Mouse (Mus musculus) midbrain, embryonic 12.5 days (tissue): Measurements from ENCODE around the gene Zeb2. TPM values are rescaled to one million over a fixed set of nuclear protein-coding genes. Genes with fewer than 3 reads are reported as not detected.

Source experiments
- ATAC-seq: fragments of 200-750 bp; cut with Nextera tagmentation; 2 replicates; pipeline ENCODE4 v1.8.0; 2017; ENCODE audit warnings: low read depth, moderate TSS enrichment, moderate library complexity; ENCODE audit not compliant: low FRiP score
- H3K27ac ChIP-seq: fragments of 300-500 bp; sonication (generic); replicated peaks from 2 replicates; pipeline ENCODE4 v1.5.1; 2016; ENCODE audit warnings: mild to moderate bottlenecking
- H3K27me3 ChIP-seq: fragments of 300-500 bp; sonication (generic); 2 replicates; pipeline ENCODE4 v1.6.1; 2016; ENCODE audit warnings: mild to moderate bottlenecking
- H3K36me3 ChIP-seq: fragments of 300-500 bp; sonication (generic); 2 replicates; pipeline ENCODE4 v1.6.1; 2016
- H3K4me1 ChIP-seq: fragments of 300-500 bp; sonication (generic); 2 replicates; pipeline ENCODE4 v1.6.1; 2016
- H3K4me2 ChIP-seq: fragments of 300-500 bp; sonication (generic); replicated peaks from 2 replicates; pipeline ENCODE4 v1.6.1; 2016; ENCODE audit warnings: mild to moderate bottlenecking, moderate library complexity
- H3K4me3 ChIP-seq: fragments of 300-500 bp; sonication (generic); 2 replicates; pipeline ENCODE4 v1.5.1; 2016; ENCODE audit warnings: mild to moderate bottlenecking
- H3K9ac ChIP-seq: fragments of 300-500 bp; sonication (generic); replicated peaks from 2 replicates; pipeline ENCODE4 v1.6.1; 2016; ENCODE audit warnings: mild to moderate bottlenecking, moderate library complexity
- H3K9me3 ChIP-seq: fragments of 300-500 bp; sonication (generic); 2 replicates; pipeline ENCODE4 v1.6.1; 2016; ENCODE audit warnings: mild to moderate bottlenecking
- WGBS: fragments of 180-500 bp; shearing (Covaris S2); methylation state at CpG from one replicate; pipeline ENCODE4 v1.1.7; 2016; 5-methylcytosine and 5-hydroxymethylcytosine counted together
- microRNA-seq: library from miRNA; unstranded; fragments of <30 nt; microRNA quantifications from one replicate; pipeline ENCODE4, GENCODE M21; 2017
- polyA plus RNA-seq: library from polyadenylated mRNA; unstranded; fragments of >200 nt; fragmentation: Nextera tagmentation; extraction: Ambion mirVana; gene quantifications from 2 replicates; pipeline ENCODE4 v1.2.1, GENCODE M21; 2016

The Zeb2 gene
- polyA plus RNA-seq, 1 experiment from 2014 or later = 68.7 TPM

DNA sequence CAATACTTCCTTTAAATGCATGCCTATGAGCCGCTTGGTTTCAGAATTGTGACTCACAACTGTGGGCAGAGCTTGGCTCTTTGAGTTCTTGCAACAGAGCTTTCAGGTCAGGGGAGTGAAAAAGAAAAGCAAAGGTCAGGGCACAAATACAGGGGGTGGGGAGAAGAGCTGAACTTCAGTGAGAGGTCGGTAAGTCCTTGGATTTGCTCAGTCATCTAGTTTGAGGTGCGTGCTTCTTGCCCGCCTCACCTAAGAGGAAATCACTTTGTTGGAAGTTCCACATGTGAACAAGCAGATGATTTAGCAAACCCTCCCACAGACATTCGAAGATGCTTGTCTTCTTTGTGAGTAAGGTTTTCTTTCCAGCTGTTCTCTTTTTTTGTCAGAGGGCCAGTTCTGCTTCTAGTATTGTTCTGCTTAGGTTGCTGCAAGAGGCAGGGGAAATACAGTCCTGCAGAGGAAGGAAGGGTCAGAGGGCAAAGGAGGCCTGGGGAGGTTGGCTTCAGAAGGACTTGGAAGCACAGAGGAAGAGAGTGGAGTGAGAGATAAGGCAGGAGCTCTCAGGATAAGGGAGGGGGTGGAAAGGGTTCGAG, 164.3 kb downstream of the Zeb2 start:
- Histone ChIP-seq H3K9me3 (no peaks in the 10 kb centered on the region), H3K36me3 (no peaks in the 10 kb centered on the region), H3K9ac (no peak overlapping the region), H3K4me2 (no peak overlapping the region), H3K4me1 (0 out of 2 replicates have a peak, but pooled peaks cover 6% of the 10 kb centered on the region), H3K4me3 (no peak overlapping the region), H3K27ac (no peak overlapping the region), H3K27me3 (no peaks in the 10 kb centered on the region)
- ATAC-seq = no peak
- WGBS = 23% methylated on average over 6 of the region's 6 CpGs

GRCm38 (mm10) chr2:44951651-44952213, 165.5 kb downstream of the Zeb2 start:
- ATAC-seq = no peak
- no peak overlapping the region for H3K9ac ChIP-seq
- H3K27ac ChIP-seq = no peak overlapping the region
- H3K4me2 ChIP-seq = no peak overlapping the region
- H3K4me1 ChIP-seq = 0 out of 2 replicates have a peak, but pooled peaks cover 6% of the 10 kb centered on the region
- 65% methylated on average over 4 of the region's 4 CpGs for WGBS
- H3K9me3 ChIP-seq = no peaks in the 10 kb centered on the region
- no peaks in the 10 kb centered on the region for H3K36me3 ChIP-seq
- no peaks in the 10 kb centered on the region for H3K27me3 ChIP-seq
- no peak overlapping the region for H3K4me3 ChIP-seq

- ATAC-seq = no peak
- no peak overlapping the region for H3K27ac ChIP-seq
- H3K36me3 ChIP-seq = no peaks in the 10 kb centered on the region
- no peak overlapping the region for H3K4me2 ChIP-seq
- no peaks in the 10 kb centered on the region for H3K27me3 ChIP-seq
- no peak overlapping the region for H3K4me3 ChIP-seq
- no peaks in the 10 kb centered on the region for H3K4me1 ChIP-seq
- H3K9me3 ChIP-seq = no peaks in the 10 kb centered on the region
- 94% methylated on average over 2 of the region's 2 CpGs for WGBS
- no peak overlapping the region for H3K9ac ChIP-seq
These were observed 172.5 kb downstream of the Zeb2 start for GRCm38 (mm10) chr2:44944689-44945088.

Small RNA genes lying within 50 kb of the gene (microRNA-seq; reads per million reads assigned to microRNA genes)
- gene Mir5129 = not detected

Other genes with a start within 250 kb of the Zeb2 start
- 13.7 and 16.1 TPM in 2 replicates for gene Gtdc1, start 189.7 kb downstream of the Zeb2 start, polyA plus RNA-seq